Mouse (Mus musculus) C2C12 (cell line): ENCODE measurements around the gene Olfr48. TPM values are rescaled to one million over a fixed set of nuclear protein-coding genes. Genes with fewer than 3 reads are reported as not detected.

Source experiments
- H3K27me3 ChIP-seq: one replicate; pipeline ENCODE4 v1.6.1; 2011; ENCODE audit not compliant: control insufficient read depth, insufficient read depth, insufficient read length
- H3K36me3 ChIP-seq: one replicate; pipeline ENCODE4 v1.6.1; 2011; ENCODE audit not compliant: control insufficient read depth, insufficient read depth
- H3K4me3 ChIP-seq: one replicate; pipeline ENCODE4 v1.5.1; 2011; ENCODE audit warnings: mild to moderate bottlenecking, control low read depth; ENCODE audit not compliant: poor library complexity, insufficient read depth, severe bottlenecking
- H3K79me2 ChIP-seq: one replicate; pipeline ENCODE4 v1.6.1; 2011; ENCODE audit not compliant: control insufficient read depth, insufficient read depth
- H3K79me3 ChIP-seq: one replicate; pipeline ENCODE4 v1.6.1; 2011; ENCODE audit warnings: low read depth, control low read depth
- H3ac ChIP-seq: one replicate; pipeline ENCODE3; 2011; ENCODE audit warnings: low read depth; ENCODE audit not compliant: control insufficient read depth, insufficient read length
- CEBPB ChIP-seq: IDR thresholded peaks from one replicate; pipeline ENCODE4 v1.6.1; 2011; ENCODE audit warnings: low read depth, mild to moderate bottlenecking, control low read depth, moderate library complexity
- CTCF ChIP-seq: IDR thresholded peaks from one replicate; pipeline ENCODE4 v1.5.1; 2011; ENCODE audit not compliant: control insufficient read depth, insufficient read depth, insufficient read length
- FOSL1 ChIP-seq: IDR thresholded peaks from one replicate; pipeline ENCODE4 v1.8.0; 2011; ENCODE audit warnings: mild to moderate bottlenecking, low read length; ENCODE audit not compliant: poor library complexity, insufficient read depth, severe bottlenecking
- MAX ChIP-seq: IDR thresholded peaks from one replicate; pipeline ENCODE4 v1.6.1; 2011; ENCODE audit warnings: mild to moderate bottlenecking, control low read depth
- MYOD1 ChIP-seq: IDR thresholded peaks from one replicate; pipeline ENCODE4 v1.6.1; 2011; ENCODE audit warnings: low read depth; ENCODE audit not compliant: control insufficient read depth, insufficient read length
- MYOG ChIP-seq: IDR thresholded peaks from one replicate; pipeline ENCODE4 v1.6.1; 2011; ENCODE audit not compliant: control insufficient read depth, insufficient read length; ENCODE audit errors: extremely low read depth
- USF1 ChIP-seq: IDR thresholded peaks from one replicate; pipeline ENCODE4 v1.6.1; 2011; ENCODE audit warnings: low read depth, mild to moderate bottlenecking, control low read depth, moderate library complexity
- long read RNA-seq, 2 experiments: library from polyadenylated mRNA; unstranded; transcript quantifications; one replicate each; pipeline ENCODE4 v2.0.0; 2019 to 2020
- polyA plus RNA-seq: library from polyadenylated mRNA; unstranded; fragments of >200 nt; fragmentation: generic; extraction: Trizol; gene quantifications from one replicate; pipeline ENCODE4 v1.2.1, GENCODE M21; 2012; ENCODE audit warnings: missing spikeins

Olfr48 gene
- polyA plus RNA-seq, result not detected
- long read RNA-seq, experiment 1, result 0 reads
- long read RNA-seq, experiment 2, result 0 reads

GRCm38 (mm10) chr2:89848105-89848504 lies at the start of gene Olfr48:
Gene Olfr48, minus strand, starts transcription at chr2:89848205.
- H3K79me3 ChIP-seq, result no peaks in the 10 kb centered on the region
- H3ac ChIP-seq, result no peak within 1 kb of the TSS
- H3K27me3 ChIP-seq, result no peaks in the 10 kb centered on the region
- H3K36me3 ChIP-seq, result no peaks in the 10 kb centered on the region
- TF ChIP-seq FOSL1 (no peak), USF1 (no peak), MYOD1 (no peak), CEBPB (no peak), MYOG (no peak), MAX (no peak), CTCF (no peak)
- no peak within 1 kb of the TSS for H3K4me3 ChIP-seq
- H3K79me2 ChIP-seq, result no peaks in the 10 kb centered on the region

- Histone ChIP-seq H3ac (no peak within 1 kb of the TSS), H3K4me3 (no peak within 1 kb of the TSS), H3K36me3 (no peaks in the 10 kb centered on the region), H3K79me3 (no peaks in the 10 kb centered on the region), H3K79me2 (no peaks in the 10 kb centered on the region), H3K27me3 (no peaks in the 10 kb centered on the region)
- TF ChIP-seq MYOG (no peak), MAX (no peak), CEBPB (no peak), CTCF (no peak), FOSL1 (no peak), USF1 (no peak), MYOD1 (no peak)
Measured at GRCm38 (mm10) chr2:89878137-89878536, 30.1 kb upstream of the Olfr48 start, which contains the start of gene Olfr1257. Gene Olfr1257, plus strand, starts transcription at chr2:89878437.

GRCm38 (mm10) chr2:89849230-89849629 lies 1.2 kb upstream of the Olfr48 start:
- Histone ChIP-seq H3K79me3 (no peaks in the 10 kb centered on the region), H3K36me3 (no peaks in the 10 kb centered on the region), H3ac (no peak overlapping the region), H3K4me3 (no peak overlapping the region), H3K79me2 (no peaks in the 10 kb centered on the region), H3K27me3 (no peaks in the 10 kb centered on the region)
- no peak for TF ChIP-seq MYOG
- no peak for TF ChIP-seq CTCF
- no peak for TF ChIP-seq MAX
- TF ChIP-seq CEBPB, result no peak
- TF ChIP-seq MYOD1, result no peak
- TF ChIP-seq USF1, result no peak
- TF ChIP-seq FOSL1, result no peak

GRCm38 (mm10) chr2:89841455-89841854 lies 6.5 kb downstream of the Olfr48 start, which contains the start of gene Olfr1256:
Gene Olfr1256, minus strand, starts transcription at chr2:89841555.
- no peaks in the 10 kb centered on the region for H3K79me2 ChIP-seq
- no peaks in the 10 kb centered on the region for H3K27me3 ChIP-seq
- no peaks in the 10 kb centered on the region for H3K36me3 ChIP-seq
- TF ChIP-seq MYOD1 (no peak), MYOG (no peak), FOSL1 (no peak), CTCF (no peak), MAX (no peak), USF1 (no peak), CEBPB (no peak)
- H3K4me3 ChIP-seq, result no peak within 1 kb of the TSS
- H3ac ChIP-seq, result no peak within 1 kb of the TSS
- no peaks in the 10 kb centered on the region for H3K79me3 ChIP-seq

GRCm38 (mm10) chr2:89820216-89820615 lies 27.8 kb downstream of the Olfr48 start:
- no peak for TF ChIP-seq MAX
- no peak for TF ChIP-seq CTCF
- TF ChIP-seq MYOD1, result no peak
- H3K4me3 ChIP-seq, result no peak overlapping the region

GRCm38 (mm10) chr2:89811751-89812150 lies 36.3 kb downstream of the Olfr48 start, which contains the start of gene Olfr1255:
Gene Olfr1255, plus strand, starts transcription at chr2:89812051.
- Histone ChIP-seq H3K36me3 (no peaks in the 10 kb centered on the region), H3K27me3 (no peaks in the 10 kb centered on the region), H3K79me2 (no peaks in the 10 kb centered on the region), H3K79me3 (no peaks in the 10 kb centered on the region), H3ac (no peak within 1 kb of the TSS), H3K4me3 (no peak within 1 kb of the TSS)
- TF ChIP-seq MYOD1 (no peak), MYOG (no peak), USF1 (no peak), CEBPB (no peak), MAX (no peak), FOSL1 (no peak), CTCF (no peak)

More at GRCm38 (mm10) chr2:89820216-89820615, 27.8 kb downstream of the Olfr48 start:
- Histone ChIP-seq H3K27me3 (no peaks in the 10 kb centered on the region), H3K79me2 (no peaks in the 10 kb centered on the region), H3K79me3 (no peaks in the 10 kb centered on the region), H3ac (no peak overlapping the region), H3K36me3 (no peaks in the 10 kb centered on the region)
